Mouse (Mus musculus) cerebellum, adult 2 months (tissue): ENCODE measurements around the gene Glrb. TPM values are rescaled to one million over a fixed set of nuclear protein-coding genes. Genes with fewer than 3 reads are reported as not detected.

ENCODE experiments used
- DNase-seq, 2 experiments: peaks; one replicate each; pipeline ENCODE4 v3.0.0; 2021
- H3K27ac ChIP-seq: fragments of 200-500 bp; 2 replicates; pipeline ENCODE4 v1.5.1; 2012; ENCODE audit warnings: low read length, control low read depth, inconsistent platforms; ENCODE audit not compliant: insufficient read depth
- H3K27me3 ChIP-seq: fragments of 200-500 bp; 2 replicates; pipeline ENCODE4 v1.6.1; 2012; ENCODE audit warnings: inconsistent platforms, mild to moderate bottlenecking, low read length, moderate library complexity; ENCODE audit not compliant: control insufficient read depth, insufficient read depth
- H3K4me1 ChIP-seq: fragments of 200-500 bp; 2 replicates; pipeline ENCODE4 v1.6.1; 2011; ENCODE audit warnings: low read length; ENCODE audit not compliant: control insufficient read depth, insufficient read depth
- H3K4me3 ChIP-seq: fragments of 200-500 bp; replicated peaks from 2 replicates; pipeline ENCODE3; 2011; ENCODE audit warnings: mild to moderate bottlenecking, low read depth, low read length, control low read depth; ENCODE audit not compliant: insufficient read depth
- CTCF ChIP-seq: fragments of 200-500 bp; IDR thresholded peaks from 2 replicates; pipeline ENCODE4 v1.5.1; 2011; ENCODE audit warnings: low read depth, mild to moderate bottlenecking, control low read depth, low read length, moderate library complexity, borderline replicate concordance; ENCODE audit not compliant: insufficient read depth
- POLR2A ChIP-seq: fragments of 200-500 bp; IDR thresholded peaks from 2 replicates; pipeline ENCODE4 v1.6.1; 2011; ENCODE audit warnings: low read length, control low read depth, borderline replicate concordance; ENCODE audit not compliant: insufficient read depth
- WGBS: fragments of 180-500 bp; shearing (Covaris S2); methylation state at CpG from one replicate; pipeline ENCODE4 v1.1.7; 2018; 5-methylcytosine and 5-hydroxymethylcytosine counted together
- polyA plus RNA-seq: library from polyadenylated mRNA; depleted of rRNA; stranded (reverse); fragments of >200 nt; gene quantifications from 2 replicates; pipeline ENCODE4 v1.2.3, GENCODE M21; 2012

The Glrb gene
- polyA plus RNA-seq, 1 experiment: 192 TPM

- Histone ChIP-seq H3K27ac (no peak overlapping the region), H3K4me1 (no peaks in the 10 kb centered on the region), H3K27me3 (no peaks in the 10 kb centered on the region), H3K4me3 (no peak overlapping the region)
- WGBS: 95% methylated on average over 3 of the region's 3 CpGs
- no peak for DNase-seq
- TF ChIP-seq POLR2A (no peak), CTCF (no peak)
Observed at GRCm38 (mm10) chr3:80852912-80853507, 60.5 kb downstream of the Glrb start.

DNA sequence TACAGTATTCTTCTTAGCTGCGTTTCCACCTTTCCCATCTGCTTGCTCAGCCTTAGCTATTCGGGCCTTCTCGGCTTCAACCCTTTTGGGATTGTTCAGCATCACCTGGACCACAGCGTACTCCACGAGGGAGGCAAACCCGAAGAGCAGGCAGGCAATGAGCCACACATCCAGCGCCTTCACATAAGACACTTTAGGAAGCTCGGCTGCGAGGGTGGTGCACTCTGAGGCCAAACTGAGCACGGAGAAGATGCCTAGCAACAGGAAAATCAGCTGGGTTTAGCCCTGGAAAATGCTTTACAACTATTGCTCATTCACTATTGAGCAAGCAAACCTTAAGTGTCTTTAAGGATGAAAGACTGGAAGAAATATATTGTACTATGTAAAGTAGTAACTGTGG is 62.5 kb downstream of the Glrb start:
- DNase-seq: no peak
- Histone ChIP-seq H3K27me3 (no peaks in the 10 kb centered on the region), H3K27ac (no peak overlapping the region), H3K4me3 (no peak overlapping the region), H3K4me1 (no peaks in the 10 kb centered on the region)
- TF ChIP-seq POLR2A (no peak), CTCF (no peak)
- WGBS: 78% methylated on average over 10 of the region's 10 CpGs

DNA sequence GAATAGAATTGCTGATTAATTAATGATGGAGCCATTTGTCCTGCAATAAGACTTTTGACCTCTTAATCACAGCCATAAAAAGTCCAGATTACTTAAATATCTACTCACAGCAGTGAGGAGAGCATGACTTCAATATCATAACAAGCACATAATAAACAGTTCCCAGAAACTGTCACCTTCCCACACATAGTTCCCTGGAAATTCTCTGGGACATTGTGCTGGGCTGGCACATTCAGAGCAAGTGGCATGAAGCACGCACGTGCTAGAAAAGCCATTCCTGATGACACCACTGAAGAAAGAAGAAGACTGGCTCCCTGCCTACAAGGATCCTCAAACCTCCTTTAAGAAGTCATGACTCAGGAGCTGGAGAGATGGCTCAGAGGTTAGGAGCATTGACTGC is 67.8 kb downstream of the Glrb start:
- Histone ChIP-seq H3K27ac (no peak overlapping the region), H3K4me1 (no peaks in the 10 kb centered on the region), H3K4me3 (no peak overlapping the region), H3K27me3 (no peaks in the 10 kb centered on the region)
- WGBS: 60% methylated on average over 2 of the region's 2 CpGs
- no peak for DNase-seq
- TF ChIP-seq POLR2A: no peak
- no peak for TF ChIP-seq CTCF

- H3K27ac ChIP-seq: no peak overlapping the region
- H3K27me3 ChIP-seq: no peaks in the 10 kb centered on the region
- H3K4me3 ChIP-seq: no peak overlapping the region
- WGBS: 68% methylated on average over 5 of the region's 5 CpGs
- H3K4me1 ChIP-seq: no peaks in the 10 kb centered on the region
- TF ChIP-seq POLR2A: no peak
- no peak for TF ChIP-seq CTCF
- no peak for DNase-seq
Observed at GRCm38 (mm10) chr3:80839845-80840244, 73.6 kb downstream of the Glrb start.

DNA sequence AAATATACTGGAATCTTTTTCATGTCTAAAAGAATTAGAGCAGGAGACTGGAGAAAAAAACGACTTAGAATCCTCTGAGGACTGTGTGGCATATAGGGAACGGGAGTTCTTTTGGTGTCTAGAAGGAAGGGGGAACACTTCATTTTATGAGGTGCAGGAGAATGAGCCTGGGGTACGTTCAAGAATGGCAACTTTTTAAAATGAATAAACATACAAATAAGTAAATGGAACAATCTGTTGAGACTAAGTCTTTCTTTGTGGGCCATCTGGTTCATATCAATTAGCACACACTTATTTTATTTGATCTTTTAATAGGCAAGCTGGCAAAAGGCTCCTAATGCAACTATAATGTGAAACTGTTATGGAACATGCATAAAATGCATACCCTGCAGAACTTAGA is 75.9 kb downstream of the Glrb start:
- Histone ChIP-seq H3K4me3 (no peak overlapping the region), H3K4me1 (no peaks in the 10 kb centered on the region), H3K27me3 (no peaks in the 10 kb centered on the region), H3K27ac (no peak overlapping the region)
- WGBS: 51% methylated on average over 3 of the region's 3 CpGs
- no peak for TF ChIP-seq POLR2A
- TF ChIP-seq CTCF: no peak
- DNase-seq: no peak

GRCm38 (mm10) chr3:80823975-80824374 is 89.5 kb downstream of the Glrb start:
- DNase-seq: no peak
- TF ChIP-seq POLR2A (no peak), CTCF (no peak)
- Histone ChIP-seq H3K27ac (no peak overlapping the region), H3K4me1 (no peaks in the 10 kb centered on the region), H3K27me3 (no peaks in the 10 kb centered on the region), H3K4me3 (no peak overlapping the region)
- WGBS: 95% methylated on average over 1 of the region's 1 CpGs

GRCm38 (mm10) chr3:80818619-80819018 is 94.8 kb downstream of the Glrb start:
- Histone ChIP-seq H3K27me3 (no peaks in the 10 kb centered on the region), H3K4me1 (no peaks in the 10 kb centered on the region), H3K4me3 (no peak overlapping the region), H3K27ac (no peak overlapping the region)
- no peak for DNase-seq
- TF ChIP-seq CTCF (no peak), POLR2A (no peak)
- WGBS: 94% methylated on average over 1 of the region's 1 CpGs

DNA sequence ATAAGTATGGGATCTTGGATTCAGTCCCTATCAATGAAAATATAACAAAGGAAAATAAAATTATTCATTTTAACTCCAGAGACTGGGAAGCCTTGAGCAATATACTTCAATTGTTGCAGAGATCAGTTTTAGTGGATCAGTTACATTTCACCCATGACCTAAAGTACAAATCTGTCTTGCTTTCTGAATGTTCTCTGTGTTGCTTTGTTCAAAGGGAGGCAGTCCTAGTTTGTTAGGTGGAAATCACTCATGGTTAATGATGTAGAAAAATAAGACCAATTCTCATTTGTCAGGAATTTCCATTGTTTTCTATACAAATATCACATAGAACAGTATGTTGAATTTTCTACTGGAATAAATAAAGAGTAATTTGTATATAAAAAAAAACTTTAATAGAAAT is 99.7 kb downstream of the Glrb start:
- no peak for DNase-seq
- TF ChIP-seq CTCF (no peak), POLR2A (no peak)
- Histone ChIP-seq H3K4me1 (no peaks in the 10 kb centered on the region), H3K27me3 (no peaks in the 10 kb centered on the region), H3K4me3 (no peak overlapping the region), H3K27ac (no peak overlapping the region)

DNA sequence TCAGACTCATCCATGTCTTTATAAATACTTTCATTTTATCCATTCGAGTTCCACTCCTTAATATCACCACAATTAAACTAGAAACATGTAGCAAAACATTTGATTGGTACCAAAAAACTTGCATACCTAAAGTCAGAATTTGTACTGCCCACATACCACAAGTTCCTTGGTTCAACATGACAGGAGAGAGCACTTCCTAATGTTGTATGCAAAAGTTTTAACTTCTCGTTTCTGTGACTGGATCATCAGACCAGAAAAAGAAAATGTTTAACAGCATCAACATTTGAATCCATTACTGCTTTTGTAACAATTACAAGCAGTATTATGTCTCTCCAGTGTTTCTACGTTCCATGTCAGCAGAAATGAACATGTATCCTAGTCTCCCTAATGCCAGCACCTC is 101.2 kb downstream of the Glrb start:
- TF ChIP-seq CTCF: no peak
- TF ChIP-seq POLR2A: no peak

More for the DNA sequence above, 101.2 kb downstream of the Glrb start:
- Histone ChIP-seq H3K4me1 (no peaks in the 10 kb centered on the region), H3K4me3 (no peak overlapping the region), H3K27ac (no peak overlapping the region), H3K27me3 (no peaks in the 10 kb centered on the region)
- DNase-seq: no peak
- 82% methylated on average over 3 of the region's 3 CpGs for WGBS
